Mouse (Mus musculus): ENCODE measurements at regions not wholly inside any gene's neighbourhood (a gene's known extent, or its start where the extent isn't known, plus 50 kb on each side); places are given as distances from the start of the nearest gene placed in this dataset.

DNA sequence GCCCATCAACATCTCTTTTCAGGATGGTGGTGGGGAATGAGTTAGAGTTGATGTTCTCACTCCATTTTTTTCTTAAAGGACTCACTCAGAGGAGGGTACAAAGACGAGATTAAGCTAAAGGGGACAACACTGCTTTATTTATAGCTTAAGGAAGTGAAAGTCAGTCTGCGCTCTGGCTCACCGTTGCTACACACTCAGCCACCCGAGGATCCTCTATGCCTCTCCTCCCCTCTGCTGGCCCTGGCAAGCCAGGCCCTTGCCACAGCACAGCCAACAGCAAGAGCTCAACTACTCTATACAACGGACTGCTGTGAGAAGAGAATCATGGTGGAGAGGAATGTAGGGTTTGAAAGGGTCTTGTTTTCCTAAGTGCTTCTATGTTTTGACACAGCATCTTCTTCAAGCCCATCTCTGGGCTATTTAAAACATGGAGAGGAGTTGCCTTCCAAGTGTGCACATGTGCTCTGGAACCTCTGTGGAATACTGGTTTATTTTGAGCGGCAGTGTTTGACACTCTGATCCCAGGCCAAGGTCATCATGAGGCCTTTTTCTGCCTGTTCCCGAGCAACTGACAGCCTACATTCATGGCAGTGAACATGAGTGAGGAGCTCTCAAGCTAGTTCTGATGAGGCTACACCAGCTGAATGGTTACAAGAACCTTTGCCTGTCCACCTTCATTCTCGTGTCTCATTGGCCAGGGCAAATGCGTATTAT, 291.9 kb upstream of the Klf4 start:
- POLR2A ChIA-PET: interaction anchor here in 1 of 4 experiments (0.6 kb wide), 1 partner anchor 215 kb away, joined by 3 read pairs; no protein-coding TSS in a partner anchor
- CTCF ChIA-PET: interaction anchor here in 1 of 4 experiments (0.6 kb wide), 1 partner anchor 126 kb away, joined by 3 read pairs; no protein-coding TSS in a partner anchor

DNA sequence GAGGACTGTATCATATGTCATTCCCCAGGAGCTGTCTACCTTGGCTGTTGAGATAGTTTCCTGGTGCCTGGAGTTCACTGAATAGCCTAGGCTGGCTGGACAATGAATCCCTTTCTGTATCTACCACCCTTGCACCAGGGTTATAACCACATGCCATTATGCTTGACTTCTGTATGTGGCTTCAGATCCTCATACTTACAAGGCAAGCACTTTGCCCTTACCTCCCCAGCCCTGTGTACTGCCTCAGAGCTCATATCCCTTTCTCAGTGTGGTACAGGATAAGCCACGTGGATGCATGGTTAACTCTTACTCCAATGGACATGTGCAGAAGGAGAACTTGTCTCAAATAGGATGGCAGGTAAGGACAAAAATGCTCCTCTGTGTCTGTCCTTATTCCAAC, 291.3 kb upstream of the Klf4 start:
- POLR2A ChIA-PET: interaction anchor here in 1 of 4 experiments (0.6 kb wide), 1 partner anchor 321 kb away, joined by 3 read pairs; no protein-coding TSS in a partner anchor
- CTCF ChIA-PET: interaction anchor here in 1 of 4 experiments (0.6 kb wide), 1 partner anchor 127 kb away, joined by 3 read pairs; no protein-coding TSS in a partner anchor

DNA sequence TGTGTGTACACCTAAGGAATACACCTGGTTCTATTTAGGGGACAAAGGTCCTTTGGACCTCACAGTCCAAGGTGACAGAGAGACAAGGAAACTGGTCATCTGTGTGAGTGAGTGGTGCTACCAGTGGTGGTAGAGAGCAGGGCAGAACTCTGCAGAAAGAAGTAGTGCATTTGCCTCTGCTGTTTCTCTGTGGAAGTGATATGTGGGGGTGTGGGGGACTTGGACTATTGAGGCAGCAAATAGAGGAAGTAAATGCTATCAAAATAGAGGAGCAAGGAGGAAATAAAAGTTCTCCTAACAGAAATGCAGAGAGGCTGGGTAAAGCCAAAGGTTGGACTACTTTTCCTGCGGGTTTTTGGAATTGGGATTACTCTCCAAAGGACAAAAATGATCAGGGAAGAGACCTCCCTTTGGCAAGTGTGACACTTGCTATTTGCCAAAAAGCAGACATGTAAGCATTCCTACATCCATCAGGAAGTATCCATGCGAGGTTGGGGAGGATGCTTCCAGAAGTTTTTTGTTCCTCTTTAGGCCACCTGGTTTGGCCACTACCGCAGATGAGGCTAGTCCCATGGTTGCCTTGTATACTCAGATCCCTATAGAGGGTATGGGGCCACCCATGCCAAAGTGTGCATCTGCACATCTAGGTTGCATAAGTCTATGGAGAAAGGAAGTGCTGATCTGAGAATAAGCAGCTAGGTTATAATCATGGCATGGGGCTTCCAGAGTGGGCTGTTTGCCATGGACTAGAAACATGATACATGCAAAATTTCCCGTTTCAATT, 285.0 kb upstream of the Klf4 start:
- ChIA-PET POLR2A (no interaction called here), CTCF (interaction anchor here in 2 of 4 experiments (0.5 to 0.6 kb wide), 2 partner anchors 675 to 1005 kb away, joined by 3 read pairs; no protein-coding TSS in a partner anchor)

DNA sequence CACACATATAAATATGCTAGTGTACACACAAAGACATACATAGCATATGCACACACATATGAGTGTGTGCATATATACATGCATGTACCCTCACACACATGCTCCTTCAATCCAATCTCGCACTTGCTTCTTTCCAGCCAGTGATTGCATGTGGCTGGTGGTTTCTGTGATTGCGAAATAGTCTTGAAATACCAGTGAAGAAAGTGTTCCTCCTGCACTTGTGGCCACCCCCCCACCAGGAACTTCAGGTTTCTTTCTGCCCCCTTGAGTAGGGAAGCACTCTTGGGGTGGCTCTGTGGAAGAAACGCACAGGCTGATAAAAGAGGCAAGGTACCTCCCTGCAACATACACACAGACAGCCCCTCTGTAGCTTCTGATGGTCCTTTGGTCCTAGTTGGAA, 283.6 kb upstream of the Klf4 start:
- ChIA-PET CTCF (no interaction called here), POLR2A (no interaction called here)

DNA sequence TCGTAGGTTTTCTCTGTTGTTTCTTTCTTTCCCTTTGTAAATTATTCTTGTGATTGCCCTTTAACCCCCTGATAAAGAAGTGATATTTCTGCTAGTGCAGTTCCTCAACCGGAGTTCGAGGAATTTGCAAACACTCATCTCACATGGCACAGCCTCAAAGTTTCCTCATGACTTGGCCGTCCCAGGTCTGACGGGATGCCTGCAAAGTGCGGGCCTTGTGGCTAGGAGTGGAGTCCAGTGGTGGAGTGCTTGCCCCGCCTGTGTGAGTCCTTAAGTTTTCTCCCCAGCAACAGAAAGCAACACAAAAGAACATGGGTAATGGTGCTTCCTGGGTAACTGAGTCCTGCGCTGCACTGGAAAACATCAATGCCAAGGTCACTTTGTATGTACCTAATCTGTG, 280.6 kb upstream of the Klf4 start:
- CTCF ChIA-PET: no interaction called here
- POLR2A ChIA-PET: no interaction called here

DNA sequence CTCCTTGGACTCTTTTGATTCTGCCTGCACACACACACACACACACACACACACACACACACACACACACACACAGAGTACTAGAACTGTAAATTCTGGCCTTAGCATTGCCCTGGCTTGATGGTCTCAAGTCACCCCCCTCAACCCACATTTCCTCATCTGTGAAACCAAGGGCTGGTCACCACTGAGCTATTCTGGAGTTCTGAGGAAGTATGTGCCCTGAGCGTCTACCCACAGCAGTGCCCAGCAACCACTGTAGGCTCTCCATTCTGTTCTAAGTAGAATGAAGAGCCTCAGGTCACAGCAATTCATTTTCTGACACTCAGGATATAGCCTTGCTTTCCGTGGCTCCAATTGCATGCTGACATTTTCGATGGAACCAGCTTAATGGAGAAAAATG, 279.4 kb upstream of the Klf4 start:
- CTCF ChIA-PET: interaction anchor here in 2 of 4 experiments (0.6 to 0.7 kb wide), 2 partner anchors 13 to 1019 kb away, joined by 3 to 6 read pairs; no protein-coding TSS in a partner anchor
- POLR2A ChIA-PET: no interaction called here

DNA sequence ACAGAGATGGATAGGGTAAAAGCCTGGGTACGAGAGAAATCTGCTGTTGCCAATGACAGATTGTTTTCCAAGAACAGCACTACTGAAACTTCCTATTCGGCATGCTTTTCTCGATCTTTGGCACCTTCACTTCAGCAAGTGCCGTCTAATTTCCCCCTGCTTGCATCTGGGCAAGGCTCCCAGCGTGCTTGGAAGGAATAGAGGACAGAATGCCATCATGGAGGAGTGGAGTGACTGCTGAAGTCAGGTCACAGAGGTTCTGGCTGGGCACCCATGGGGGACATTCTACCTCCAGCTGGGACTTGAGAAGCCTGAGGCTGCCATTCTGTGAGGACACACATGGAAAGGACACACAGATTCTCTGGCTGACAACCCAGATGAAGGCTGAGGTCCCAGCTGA, 276.2 kb upstream of the Klf4 start:
- ChIA-PET POLR2A (no interaction called here), CTCF (no interaction called here)

DNA sequence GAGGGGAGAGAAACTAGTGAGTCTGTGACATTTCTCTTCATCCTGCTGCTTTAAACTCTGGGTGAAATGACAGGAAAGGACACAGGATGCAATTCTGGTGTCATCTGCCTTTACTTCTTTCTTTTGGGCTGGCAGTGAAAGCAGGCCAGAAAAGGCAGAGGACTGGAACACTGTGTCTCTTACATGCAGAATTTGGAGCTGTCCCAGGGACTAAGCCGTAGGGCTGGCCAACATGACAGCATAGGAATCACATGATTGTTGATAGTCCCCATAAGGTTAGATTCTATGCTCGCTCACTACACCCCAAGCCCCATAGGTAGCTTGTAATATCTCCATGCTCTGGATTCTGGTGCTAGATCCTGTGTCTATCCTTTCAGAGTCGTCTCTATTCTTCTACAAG, 274.5 kb upstream of the Klf4 start:
- ChIA-PET CTCF (interaction anchor here in 1 of 4 experiments (0.6 kb wide), 1 partner anchor 326 kb away, joined by 3 read pairs; no protein-coding TSS in a partner anchor), POLR2A (no interaction called here)

DNA sequence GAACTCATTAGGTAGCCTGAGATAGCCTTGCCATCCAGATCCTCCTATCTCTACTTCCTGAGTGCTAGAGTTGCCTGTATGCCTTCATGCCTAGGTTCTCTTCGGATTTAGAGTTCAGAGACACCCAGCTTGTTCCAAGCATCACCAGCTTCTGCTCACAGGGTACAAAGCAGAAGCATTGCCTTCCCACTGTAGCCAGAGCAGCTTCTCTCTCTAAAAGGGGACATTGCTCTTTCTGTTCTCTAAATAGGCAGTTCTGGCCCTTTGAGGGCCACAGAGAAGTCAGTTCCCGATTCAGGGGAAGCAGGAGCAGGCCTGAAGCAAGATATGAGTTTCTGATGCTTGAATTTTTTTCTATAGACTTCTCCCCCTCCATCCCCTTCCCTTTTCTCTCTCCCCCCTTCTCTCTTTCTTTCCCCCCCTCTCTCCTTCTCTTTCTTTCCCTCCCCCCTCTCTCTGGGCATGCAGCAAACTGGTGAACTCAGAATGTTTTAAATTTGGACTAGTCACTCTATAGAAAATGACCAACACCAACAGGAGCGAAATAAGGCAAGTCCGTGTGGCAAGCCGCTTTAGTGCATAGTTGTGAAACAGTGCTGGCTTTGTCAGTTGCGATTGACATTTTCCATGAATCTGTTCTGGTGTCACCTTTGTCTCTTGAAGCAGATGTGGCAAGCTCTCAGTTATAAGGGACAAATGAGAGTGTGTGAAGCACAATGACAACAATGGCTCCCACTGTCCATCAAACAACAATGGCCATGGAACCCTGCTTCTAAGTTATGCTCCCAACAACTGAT, 273.2 kb upstream of the Klf4 start:
- CTCF ChIA-PET: interaction anchor here in 1 of 4 experiments (0.6 kb wide), 1 partner anchor 184 kb away, joined by 3 read pairs; no protein-coding TSS in a partner anchor
- POLR2A ChIA-PET: interaction anchor here in 1 of 4 experiments (0.6 kb wide), 1 partner anchor 291 kb away, joined by 4 read pairs; no protein-coding TSS in a partner anchor

DNA sequence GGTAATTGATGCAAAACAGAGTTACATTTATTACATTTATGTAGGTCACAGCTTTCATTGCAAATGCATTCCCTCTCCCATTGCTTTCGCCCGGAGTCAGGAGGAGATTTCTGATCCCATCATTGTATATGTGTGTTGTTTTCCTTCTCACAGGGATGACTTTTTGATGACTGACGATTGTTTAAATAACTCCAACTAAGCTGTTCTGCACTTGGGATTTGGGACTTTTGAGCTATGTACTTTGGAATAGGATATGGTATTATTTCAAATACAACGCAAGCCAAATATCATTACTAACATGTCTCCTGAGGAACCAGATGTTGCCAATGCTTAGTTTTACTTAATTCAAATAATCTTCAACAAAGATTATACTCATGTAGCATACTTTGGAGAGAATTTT, 269.8 kb upstream of the Klf4 start:
- ChIA-PET CTCF (no interaction called here), POLR2A (interaction anchor here in 1 of 4 experiments (0.8 kb wide), 1 partner anchor 10 kb away, joined by 3 read pairs; no protein-coding TSS in a partner anchor)

DNA sequence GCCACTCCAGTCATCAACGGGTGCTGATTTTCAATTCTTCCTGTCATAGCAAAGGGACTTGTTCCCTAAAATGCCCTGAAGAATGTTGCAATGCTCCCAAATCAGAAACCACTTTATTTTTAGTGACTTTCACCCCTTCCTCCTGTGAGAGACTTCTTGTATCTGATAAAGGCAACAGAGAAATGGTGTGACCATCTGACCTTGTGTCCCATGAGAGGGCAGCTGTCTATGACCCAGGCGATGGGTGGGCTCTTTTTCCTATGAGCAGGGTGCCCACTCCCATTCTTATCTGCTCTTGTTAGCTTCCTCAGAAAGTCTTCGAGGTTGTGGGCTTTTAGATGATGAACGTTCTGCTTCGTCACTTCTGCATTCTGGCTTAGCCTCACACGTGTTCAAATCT, 265.8 kb upstream of the Klf4 start:
- POLR2A ChIA-PET: no interaction called here
- CTCF ChIA-PET: no interaction called here

DNA sequence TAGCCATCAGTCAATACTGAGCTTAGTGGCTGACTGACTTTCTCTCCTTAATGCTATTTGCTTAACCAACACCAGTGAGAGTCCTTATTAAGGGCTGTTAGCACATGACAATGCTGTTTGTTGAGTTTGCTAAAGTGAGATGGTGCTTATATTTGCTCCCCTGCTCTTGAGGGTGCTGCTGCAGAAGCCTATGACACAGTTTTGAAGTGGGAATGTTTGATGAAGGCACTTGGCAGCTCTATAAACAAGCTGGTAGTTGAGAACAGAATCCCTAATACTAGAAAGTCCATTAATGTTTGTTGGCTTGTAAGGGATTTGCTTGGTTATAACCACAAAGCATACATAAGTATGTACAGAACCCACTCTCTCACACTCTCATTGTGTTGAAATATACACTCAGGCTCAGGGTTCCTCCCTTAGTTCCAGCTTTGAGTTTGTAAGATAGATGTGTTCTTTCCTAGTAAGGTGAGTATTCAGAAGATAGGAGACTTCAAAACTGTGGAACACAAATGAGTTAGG, 249.1 kb upstream of the Klf4 start:
- CTCF ChIA-PET: no interaction called here
- POLR2A ChIA-PET: no interaction called here

DNA sequence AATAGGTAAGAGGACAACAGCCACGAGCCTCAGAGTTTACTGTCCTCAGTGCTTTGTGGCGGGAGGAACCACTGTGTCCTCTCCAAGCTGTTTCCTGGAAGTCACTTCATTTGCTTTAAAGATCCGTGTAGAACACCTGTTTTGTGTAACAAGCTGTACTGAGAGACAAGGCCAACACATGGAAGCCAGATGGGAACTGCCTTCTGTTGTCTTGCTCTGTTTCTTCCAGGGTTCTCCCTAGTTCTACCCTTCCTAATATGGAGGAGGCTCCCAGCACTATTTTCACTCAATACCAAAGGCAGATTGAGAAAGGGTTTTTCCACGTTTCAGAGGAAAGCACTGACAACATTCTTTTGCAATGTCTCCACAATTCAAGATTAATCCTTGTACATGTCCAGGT, 247.3 kb upstream of the Klf4 start:
- ChIA-PET CTCF (interaction anchor here in 1 of 4 experiments (0.6 kb wide), 1 partner anchor 686 kb away, joined by 3 read pairs; no protein-coding TSS in a partner anchor), POLR2A (no interaction called here)

DNA sequence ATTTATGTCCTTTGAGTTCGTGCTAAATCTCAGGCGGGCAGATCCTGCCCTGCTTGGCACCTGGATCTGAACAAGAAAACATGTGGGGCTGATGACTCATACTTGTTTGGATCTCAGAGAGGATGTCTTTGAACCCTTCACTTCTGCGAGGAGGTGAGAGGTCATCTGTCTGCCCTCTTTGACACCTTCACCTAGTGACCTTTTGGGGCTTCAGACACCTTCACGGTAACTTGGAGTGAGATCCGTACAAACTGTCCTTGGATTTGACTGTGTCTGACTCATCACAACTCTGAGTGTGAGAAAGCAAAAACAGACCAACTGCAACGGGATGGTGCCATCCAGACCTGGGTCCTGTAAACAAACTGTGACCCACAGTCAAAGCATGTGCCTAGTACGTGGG, 243.6 kb upstream of the Klf4 start:
- CTCF ChIA-PET: no interaction called here
- POLR2A ChIA-PET: interaction anchor here in 1 of 4 experiments (0.7 kb wide), 1 partner anchor 904 kb away, joined by 9 read pairs; no protein-coding TSS in a partner anchor

DNA sequence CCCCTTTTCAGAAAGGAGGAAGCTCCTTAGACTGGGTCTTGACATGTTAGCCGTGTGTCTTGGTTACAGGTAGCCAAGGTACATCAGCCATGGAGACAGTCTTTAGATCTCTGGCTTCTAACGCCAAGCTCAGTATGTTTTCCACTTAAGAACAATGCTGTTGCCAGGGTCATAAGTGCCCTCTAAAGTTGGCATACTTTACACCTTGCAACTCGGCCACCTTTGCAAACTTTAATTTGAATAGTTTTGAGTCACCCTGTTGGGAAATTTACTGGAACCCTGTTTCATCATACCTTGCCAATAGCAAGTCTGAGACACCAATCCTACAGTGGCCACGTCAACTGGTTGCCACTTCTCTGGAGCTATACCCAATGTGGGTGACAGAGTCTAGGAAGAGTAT, 242.3 kb upstream of the Klf4 start:
- ChIA-PET POLR2A (no interaction called here), CTCF (no interaction called here)

DNA sequence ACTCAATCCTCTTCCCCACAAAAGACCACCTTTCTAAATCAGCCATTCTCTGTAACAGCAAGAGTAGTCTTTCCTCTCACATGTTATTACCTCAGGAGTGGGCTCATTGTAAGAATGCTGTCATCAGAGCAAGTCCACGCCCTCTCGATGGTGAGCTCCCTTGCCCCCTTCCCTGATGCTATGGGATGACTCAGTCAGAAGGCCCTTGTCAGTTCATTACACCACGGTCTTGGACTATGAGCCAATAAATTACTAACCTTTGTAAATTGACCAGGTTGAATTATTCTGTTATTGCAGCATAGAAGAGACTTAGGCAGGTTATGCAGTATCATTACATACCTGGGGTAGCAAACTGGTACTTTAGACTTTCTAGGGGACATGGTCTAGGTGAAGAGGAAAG, 237.4 kb upstream of the Klf4 start:
- POLR2A ChIA-PET: interaction anchor here in 1 of 4 experiments (0.6 kb wide), 1 partner anchor 340 kb away, joined by 5 read pairs; no protein-coding TSS in a partner anchor
- CTCF ChIA-PET: no interaction called here

DNA sequence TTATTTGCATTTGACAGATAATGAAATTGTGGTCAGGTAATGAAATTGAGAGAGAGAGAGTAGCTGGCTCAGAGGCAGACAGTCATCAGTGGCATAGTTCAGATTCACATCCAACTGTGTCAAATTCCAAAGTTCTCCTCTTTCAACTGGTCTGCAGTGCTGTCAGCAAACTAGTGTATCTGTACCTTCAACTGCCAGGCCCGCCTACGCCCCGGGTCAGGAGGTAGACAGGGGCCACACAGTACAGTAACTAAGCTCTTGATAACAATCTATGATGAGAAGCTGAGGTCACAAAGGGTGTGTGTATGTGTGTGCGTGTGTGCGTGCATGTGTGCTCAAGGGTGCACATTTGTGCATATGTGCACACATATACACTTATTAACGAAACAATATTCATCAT, 236.1 kb upstream of the Klf4 start:
- ChIA-PET CTCF (no interaction called here), POLR2A (no interaction called here)

DNA sequence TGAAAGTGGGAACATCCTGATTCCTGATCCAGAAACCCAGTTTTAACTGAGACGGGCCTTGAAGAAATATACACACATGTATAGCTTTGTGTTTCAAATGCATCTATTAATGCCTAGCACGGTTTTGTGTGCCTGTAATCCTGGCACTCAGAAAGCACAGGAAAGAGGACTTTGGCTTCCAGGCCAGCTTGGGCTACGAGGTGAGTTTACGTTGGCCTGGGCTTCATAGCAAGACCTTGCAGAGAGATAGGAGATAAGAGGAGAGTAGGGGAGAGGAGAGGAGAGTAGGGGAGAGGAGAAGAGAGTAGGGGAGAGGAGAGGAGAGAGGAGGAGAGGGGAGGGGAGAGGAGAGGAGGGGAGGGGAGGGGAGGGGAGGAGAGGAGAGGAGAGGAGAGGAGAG, 234.9 kb upstream of the Klf4 start:
- POLR2A ChIA-PET: no interaction called here
- CTCF ChIA-PET: interaction anchor here in 1 of 4 experiments (0.6 kb wide), 1 partner anchor 726 kb away, joined by 4 read pairs; no protein-coding TSS in a partner anchor

DNA sequence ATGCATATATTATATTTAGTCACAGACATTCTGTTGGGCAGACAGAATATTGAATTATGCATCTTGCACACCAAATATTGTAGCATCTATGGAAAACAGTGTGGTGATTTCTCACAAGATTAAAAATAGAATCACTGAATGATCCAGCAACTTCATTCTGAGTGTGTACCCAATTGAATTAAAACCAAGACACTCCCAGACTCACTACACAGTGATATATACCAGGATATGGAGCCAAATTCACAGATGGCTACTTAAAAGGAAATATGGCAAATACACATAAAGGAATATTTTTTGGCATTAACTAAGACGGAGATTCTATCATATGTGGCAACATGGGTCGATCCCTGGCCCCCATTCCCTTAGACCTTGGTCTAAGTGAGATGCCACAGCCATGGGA, 233.5 kb upstream of the Klf4 start:
- POLR2A ChIA-PET: no interaction called here
- CTCF ChIA-PET: interaction anchor here in 1 of 4 experiments (0.6 kb wide), 1 partner anchor 70 kb away, joined by 3 read pairs; no protein-coding TSS in a partner anchor
